Mouse (Mus musculus) brain, embryonic 14.5 days (tissue): ENCODE measurements around the gene Mlh3.

Source experiments
- CTCF ChIP-seq: fragments of 200-500 bp; IDR thresholded peaks from 2 replicates; pipeline ENCODE4 v1.5.1; 2012; ENCODE audit warnings: inconsistent platforms, mild to moderate bottlenecking, moderate library complexity, borderline replicate concordance; ENCODE audit not compliant: insufficient read depth, insufficient read length; ENCODE audit errors: extremely low read depth
- POLR2A ChIP-seq: fragments of 200-500 bp; IDR thresholded peaks from 2 replicates; pipeline ENCODE4 v1.6.1; 2012; ENCODE audit warnings: mild to moderate bottlenecking, inconsistent platforms, borderline replicate concordance; ENCODE audit not compliant: poor library complexity, insufficient read depth, insufficient read length, severe bottlenecking; ENCODE audit errors: extremely low read depth

- TF ChIP-seq CTCF (no peak), POLR2A (no peak)
Measured at GRCm38 (mm10) chr12:85252083-85252482, 18.3 kb downstream of the Mlh3 start.
